Mouse (Mus musculus) ES-Bruce4 (cell line): ENCODE data around the gene Ttll10. TPM values are rescaled to one million over a fixed set of nuclear protein-coding genes. Genes with fewer than 3 reads are reported as not detected.

Experiments used
- H3K27ac ChIP-seq: 2 replicates; pipeline ENCODE4 v1.5.1; 2012; ENCODE audit warnings: low read length, inconsistent platforms; ENCODE audit not compliant: insufficient read depth
- H3K27me3 ChIP-seq: 2 replicates; pipeline ENCODE4 v1.6.1; 2012; ENCODE audit warnings: mild to moderate bottlenecking, low read length, inconsistent platforms; ENCODE audit not compliant: control insufficient read depth, poor library complexity, insufficient read depth, severe bottlenecking
- H3K36me3 ChIP-seq: 2 replicates; pipeline ENCODE4 v1.6.1; 2012; ENCODE audit warnings: inconsistent platforms, mild to moderate bottlenecking, low read length, moderate library complexity; ENCODE audit not compliant: control insufficient read depth, poor library complexity, insufficient read depth, severe bottlenecking
- H3K4me1 ChIP-seq: one replicate; pipeline ENCODE4 v1.8.1; 2011; ENCODE audit warnings: low read length; ENCODE audit not compliant: control insufficient read depth, insufficient read depth
- H3K4me3 ChIP-seq: 2 replicates; pipeline ENCODE4 v1.5.1; 2011; ENCODE audit warnings: low read depth, mild to moderate bottlenecking, low read length
- H3K9ac ChIP-seq: 2 replicates; pipeline ENCODE4 v1.6.1; 2012; ENCODE audit warnings: low read depth, mild to moderate bottlenecking, inconsistent platforms; ENCODE audit not compliant: poor library complexity, severe bottlenecking
- H3K9me3 ChIP-seq: replicated peaks from 2 replicates; pipeline ENCODE4 v1.6.1; 2012; ENCODE audit warnings: mild to moderate bottlenecking, low read length, inconsistent platforms; ENCODE audit not compliant: control insufficient read depth, poor library complexity, insufficient read depth, severe bottlenecking
- CTCF ChIP-seq: IDR thresholded peaks from one replicate; pipeline ENCODE4 v1.8.1; 2011; ENCODE audit warnings: low read depth, low read length
- EP300 ChIP-seq: IDR thresholded peaks from 2 replicates; pipeline ENCODE4 v1.6.1; 2011; ENCODE audit warnings: low read depth, low read length; ENCODE audit not compliant: insufficient read depth
- POLR2A ChIP-seq: IDR thresholded peaks from one replicate; pipeline ENCODE4 v1.8.1; 2011; ENCODE audit warnings: low read length; ENCODE audit not compliant: insufficient read depth
- polyA plus RNA-seq: library from polyadenylated mRNA; stranded (reverse); fragments of >200 nt; gene quantifications from 2 replicates; pipeline ENCODE4 v1.2.4, GENCODE M21; 2011; ENCODE audit warnings: low read depth; ENCODE audit not compliant: missing spikeins, insufficient read depth, insufficient read length

The Ttll10 gene
- polyA plus RNA-seq, 1 experiment, result 3.3 TPM

DNA sequence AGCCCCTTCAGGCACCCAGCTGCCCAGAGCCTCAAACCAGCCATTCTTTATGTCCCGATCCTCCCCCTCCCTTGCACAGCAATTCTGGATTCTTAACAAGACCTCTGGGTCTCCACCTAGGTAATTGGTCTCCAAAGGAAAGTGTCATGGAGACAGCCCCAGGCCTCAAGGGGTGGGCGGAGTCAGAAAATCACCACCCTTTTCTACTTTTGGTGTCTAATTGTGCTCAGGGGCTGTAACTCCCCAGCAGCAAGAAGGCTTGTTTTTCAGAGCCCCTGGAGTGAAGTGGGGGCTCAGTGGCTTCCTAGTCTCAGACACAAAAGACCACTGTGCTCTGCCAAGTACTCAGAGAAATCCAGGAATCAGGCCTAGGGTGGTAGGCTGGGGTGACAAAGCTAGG, 11.5 kb upstream of the Ttll10 start:
- no peaks in the 10 kb centered on the region for H3K36me3 ChIP-seq
- no peaks in the 10 kb centered on the region for H3K27me3 ChIP-seq
- peaks cover 7% of the 10 kb centered on the region for H3K4me1 ChIP-seq
- H3K9ac ChIP-seq, result no peak overlapping the region
- no peak overlapping the region for H3K27ac ChIP-seq
- TF ChIP-seq CTCF (no peak), POLR2A (no peak), EP300 (no peak)
- H3K9me3 ChIP-seq, result no peaks in the 10 kb centered on the region
- no peak overlapping the region for H3K4me3 ChIP-seq

DNA sequence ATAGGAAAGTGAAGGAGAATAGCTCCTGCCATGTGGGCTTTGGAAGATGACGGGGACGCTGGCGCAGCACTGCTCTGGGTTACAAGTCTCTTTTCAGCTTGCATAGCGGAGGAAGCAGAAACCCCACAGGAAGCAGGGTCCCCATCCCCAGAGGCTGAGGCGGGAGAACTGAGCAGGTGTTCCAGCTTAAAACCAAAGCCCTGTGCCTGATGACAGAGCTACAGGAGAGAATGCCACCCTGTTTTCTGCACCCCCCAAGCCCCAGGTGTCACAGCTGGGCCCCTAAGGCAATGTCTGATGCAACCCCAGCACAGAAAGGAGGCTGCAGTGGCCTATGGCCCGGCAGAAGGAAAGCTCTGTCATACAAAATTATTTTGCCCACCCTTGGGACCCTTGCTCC, 11.1 kb upstream of the Ttll10 start:
- Histone ChIP-seq H3K9me3 (no peaks in the 10 kb centered on the region), H3K9ac (0 out of 2 replicates have a peak overlapping the region, but pooled peaks have one; percentile 1), H3K27ac (no peak overlapping the region), H3K4me3 (no peak overlapping the region), H3K36me3 (no peaks in the 10 kb centered on the region), H3K27me3 (no peaks in the 10 kb centered on the region), H3K4me1 (peaks cover 7% of the 10 kb centered on the region)
- no peak for TF ChIP-seq CTCF

DNA sequence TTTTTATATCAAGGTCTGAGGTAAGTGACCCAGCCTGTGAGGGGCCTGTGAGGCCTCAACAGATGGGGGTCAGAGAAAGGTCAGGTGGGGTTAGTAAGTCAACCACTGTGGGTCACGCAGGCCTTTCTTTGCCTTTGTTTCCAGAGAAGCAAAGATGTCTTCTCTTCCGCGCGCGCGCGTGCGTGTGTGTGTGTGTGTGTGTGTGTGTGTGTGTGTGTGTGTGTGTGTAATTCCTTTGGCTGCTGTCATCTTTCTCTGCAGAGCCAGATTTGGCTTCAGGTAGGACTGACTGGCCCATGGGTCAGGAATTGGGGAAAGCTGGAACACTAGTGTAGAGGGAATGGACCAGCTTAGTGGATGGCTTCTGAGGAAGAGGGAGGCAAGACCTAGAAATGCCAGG, 10.5 kb upstream of the Ttll10 start:
- Histone ChIP-seq H3K27ac (no peak overlapping the region), H3K27me3 (no peaks in the 10 kb centered on the region), H3K4me1 (peaks cover 7% of the 10 kb centered on the region), H3K9me3 (no peaks in the 10 kb centered on the region), H3K9ac (0 out of 2 replicates have a peak overlapping the region, but pooled peaks have one; percentile 1), H3K4me3 (no peak overlapping the region), H3K36me3 (no peaks in the 10 kb centered on the region)
- TF ChIP-seq EP300 (no peak), POLR2A (no peak), CTCF (no peak)

DNA sequence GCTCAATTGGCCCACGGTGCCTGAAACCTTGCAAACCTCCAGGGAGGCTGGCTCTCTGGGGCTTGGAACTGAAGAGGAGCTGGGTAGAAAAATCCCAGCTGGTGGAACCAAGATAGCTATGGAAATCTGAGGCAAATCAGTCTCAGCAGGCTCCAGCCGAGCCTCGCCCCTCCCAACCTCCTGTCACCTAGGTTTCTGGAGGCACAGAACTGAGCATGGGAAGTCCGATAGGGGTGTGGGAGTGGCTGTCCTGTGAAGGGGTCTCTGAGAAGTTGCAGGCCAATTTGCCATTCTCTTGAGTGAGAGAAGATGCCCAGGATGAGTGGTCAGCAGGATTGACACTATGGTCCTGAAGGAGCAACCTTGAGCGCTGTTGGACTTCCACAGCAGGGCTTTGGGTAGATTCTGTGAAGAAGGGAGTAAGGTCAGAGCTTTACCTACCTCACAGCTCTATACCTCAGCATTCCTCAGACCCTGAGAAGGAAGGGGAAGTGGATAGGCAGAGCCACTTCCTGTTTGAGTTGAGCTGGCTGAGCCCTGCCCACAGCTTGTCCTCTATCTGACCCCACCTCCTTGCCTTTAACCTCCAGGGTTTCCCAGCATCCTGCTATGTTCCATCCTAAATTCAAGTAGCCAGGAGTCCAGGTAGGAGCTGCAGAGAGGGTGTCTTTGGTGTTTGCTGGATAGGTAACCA, 8.2 kb upstream of the Ttll10 start:
- Histone ChIP-seq H3K9ac (no peak overlapping the region), H3K27me3 (no peaks in the 10 kb centered on the region), H3K27ac (peak overlapping the region; percentile 26; the same call in 1 of the 2 replicates), H3K4me1 (peaks cover 11% of the 10 kb centered on the region), H3K4me3 (peak overlapping the region; percentile 15; the same call in 1 of the 2 replicates), H3K36me3 (no peaks in the 10 kb centered on the region), H3K9me3 (no peaks in the 10 kb centered on the region)
- no peak for TF ChIP-seq CTCF
- TF ChIP-seq EP300, result no peak
- TF ChIP-seq POLR2A, result no peak

DNA sequence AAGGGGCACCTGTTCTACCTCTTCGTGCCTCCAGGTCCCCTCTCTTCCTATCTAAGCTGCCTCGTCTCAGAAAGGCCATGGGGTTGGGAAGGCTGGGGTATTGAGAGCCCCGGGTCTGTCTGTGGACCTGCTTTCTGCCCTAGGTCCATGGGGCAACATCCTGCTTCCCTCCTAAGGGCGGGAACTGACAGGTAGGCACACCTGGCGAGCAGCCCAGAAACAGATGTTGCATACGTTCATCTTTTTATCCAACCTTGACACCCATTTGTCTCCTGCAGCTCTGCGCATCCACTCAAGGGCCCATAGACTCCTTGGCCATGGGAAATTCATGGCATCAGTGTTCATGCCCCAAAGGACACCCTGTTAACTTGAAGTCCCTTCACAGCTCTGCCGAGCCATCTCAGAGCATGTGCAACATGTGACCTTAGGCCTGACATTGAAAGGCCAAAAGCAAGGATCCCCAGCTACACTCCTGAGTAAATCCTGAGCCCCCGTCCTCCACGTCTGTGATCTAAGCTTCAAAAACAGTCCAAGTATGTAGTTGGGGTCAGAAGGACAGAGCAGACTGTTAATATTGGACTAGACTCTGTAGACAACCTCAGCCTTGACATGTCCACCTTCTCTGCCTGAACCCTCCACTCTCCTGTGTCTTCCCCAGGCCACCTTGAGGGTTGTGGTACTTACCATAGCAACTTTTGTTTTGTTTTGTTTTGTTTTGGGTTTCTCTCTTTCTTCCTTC, 6.1 kb upstream of the Ttll10 start:
- TF ChIP-seq POLR2A (no peak), EP300 (no peak)

DNA sequence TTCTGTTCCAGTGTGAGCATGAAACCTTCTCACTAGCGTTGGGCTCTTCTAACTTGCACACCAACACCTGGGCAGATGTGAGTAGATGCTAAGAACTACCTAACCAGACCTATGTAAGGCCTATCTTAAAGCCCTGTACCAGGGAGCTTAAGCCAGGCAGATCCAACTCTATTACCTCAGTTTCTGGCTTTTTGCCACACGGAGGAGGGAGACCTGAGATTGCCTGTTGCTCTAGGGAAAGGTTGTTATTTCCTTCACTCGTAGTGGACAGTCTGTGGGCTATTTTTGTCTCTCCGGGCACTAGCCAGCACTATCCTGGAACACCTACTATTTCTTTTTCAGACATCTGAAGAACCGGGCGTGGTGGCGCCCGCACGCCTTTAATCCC, 5.3 kb upstream of the Ttll10 start:
- Histone ChIP-seq H3K27me3 (no peaks in the 10 kb centered on the region), H3K36me3 (no peaks in the 10 kb centered on the region), H3K9ac (no peak overlapping the region), H3K27ac (0 out of 2 replicates have a peak overlapping the region, but pooled peaks have one; percentile 26), H3K4me1 (peaks cover 7% of the 10 kb centered on the region), H3K4me3 (no peak overlapping the region), H3K9me3 (no peaks in the 10 kb centered on the region)
- no peak for TF ChIP-seq EP300
- TF ChIP-seq POLR2A, result no peak
- TF ChIP-seq CTCF, result no peak

More for the DNA sequence above, 6.1 kb upstream of the Ttll10 start:
- Histone ChIP-seq H3K36me3 (no peaks in the 10 kb centered on the region), H3K9me3 (no peaks in the 10 kb centered on the region), H3K4me1 (peaks cover 11% of the 10 kb centered on the region), H3K27ac (no peak overlapping the region), H3K9ac (no peak overlapping the region), H3K4me3 (no peak overlapping the region), H3K27me3 (no peaks in the 10 kb centered on the region)
